Mouse (Mus musculus) neural tube, embryonic 14.5 days (tissue): ENCODE measurements around the gene Cdk14. TPM values are rescaled to one million over a fixed set of nuclear protein-coding genes. Genes with fewer than 3 reads are reported as not detected.
"Not testable (repeated sequence)": the region's sequence is repeated elsewhere in the genome, so short reads cannot be mapped to it uniquely, and the experiment has no call there.

Source experiments
- ATAC-seq: fragments of 200-750 bp; cut with Nextera tagmentation; 2 replicates; pipeline ENCODE4 v1.8.0; 2017; ENCODE audit warnings: low read depth, mild to moderate bottlenecking, moderate TSS enrichment, moderate library complexity
- H3K27ac ChIP-seq: fragments of 300-500 bp; sonication (generic); 2 replicates; pipeline ENCODE4 v1.5.1; 2014; ENCODE audit warnings: low read depth, mild to moderate bottlenecking, control low read depth, low read length, moderate library complexity, mixed read lengths
- H3K27me3 ChIP-seq: fragments of 300-500 bp; sonication (generic); 2 replicates; pipeline ENCODE4 v1.6.1; 2014; ENCODE audit warnings: low read length; ENCODE audit not compliant: control insufficient read depth, insufficient read depth
- H3K36me3 ChIP-seq: fragments of 300-500 bp; sonication (generic); 2 replicates; pipeline ENCODE4 v1.6.1; 2014; ENCODE audit warnings: low read length, mixed read lengths; ENCODE audit not compliant: control insufficient read depth, insufficient read depth
- H3K4me1 ChIP-seq: fragments of 300-500 bp; sonication (generic); 2 replicates; pipeline ENCODE4 v1.6.1; 2014; ENCODE audit warnings: low read length; ENCODE audit not compliant: control insufficient read depth, insufficient read depth
- H3K4me2 ChIP-seq: fragments of 300-500 bp; sonication (generic); 2 replicates; pipeline ENCODE4 v1.6.1; 2014; ENCODE audit warnings: mild to moderate bottlenecking, low read depth, low read length, control low read depth
- H3K4me3 ChIP-seq: fragments of 300-500 bp; sonication (generic); 2 replicates; pipeline ENCODE4 v1.5.1; 2014; ENCODE audit warnings: low read depth, low read length, control low read depth, mixed read lengths
- H3K9ac ChIP-seq: fragments of 300-500 bp; sonication (generic); replicated peaks from 2 replicates; pipeline ENCODE4 v1.6.1; 2014; ENCODE audit warnings: low read depth, mild to moderate bottlenecking, control low read depth, low read length, mixed read lengths
- H3K9me3 ChIP-seq: fragments of 300-500 bp; sonication (generic); 2 replicates; pipeline ENCODE4 v1.6.1; 2016; ENCODE audit warnings: low read length; ENCODE audit not compliant: control insufficient read depth
- WGBS: fragments of 180-500 bp; shearing (Covaris S2); extraction: QIAGEN DNeasy Blood & Tissue Kit; methylation state at CpG from one replicate; pipeline ENCODE4 v1.1.7; 2014; 5-methylcytosine and 5-hydroxymethylcytosine counted together
- polyA plus RNA-seq: library from polyadenylated mRNA; unstranded; fragments of >200 nt; fragmentation: Nextera tagmentation; extraction: Ambion mirVana; gene quantifications from 2 replicates; pipeline ENCODE4 v1.2.1, GENCODE M21; 2014

The Cdk14 gene
- polyA plus RNA-seq, 1 experiment from 2014 or later, result 53.5 TPM

DNA sequence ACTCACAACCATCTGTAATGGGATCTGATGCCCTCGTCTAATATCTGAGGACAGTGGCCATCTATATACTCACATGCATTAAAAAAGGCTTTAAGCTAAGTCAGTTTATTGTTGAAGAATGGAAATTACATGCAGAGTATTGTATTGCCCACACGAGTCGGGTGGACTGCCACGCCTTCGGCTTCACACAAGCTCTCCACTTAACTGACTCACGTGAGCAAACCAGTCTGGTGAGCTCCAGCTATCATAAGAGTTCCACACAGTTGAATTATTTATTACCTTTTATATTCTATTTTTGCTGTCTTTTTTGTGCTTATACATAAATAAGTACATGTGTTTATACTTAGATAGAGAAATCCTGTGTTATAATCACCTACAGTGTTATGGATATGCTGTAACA is 495.2 kb downstream of the Cdk14 start:
- WGBS, result 87% methylated on average over 6 of the region's 6 CpGs
- Histone ChIP-seq H3K27ac (no peak overlapping the region), H3K27me3 (no peaks in the 10 kb centered on the region), H3K4me3 (no peak overlapping the region), H3K4me2 (no peak overlapping the region), H3K4me1 (no peaks in the 10 kb centered on the region), H3K36me3 (no peaks in the 10 kb centered on the region), H3K9me3 (no peaks in the 10 kb centered on the region), H3K9ac (no peak overlapping the region)
- no peak for ATAC-seq

DNA sequence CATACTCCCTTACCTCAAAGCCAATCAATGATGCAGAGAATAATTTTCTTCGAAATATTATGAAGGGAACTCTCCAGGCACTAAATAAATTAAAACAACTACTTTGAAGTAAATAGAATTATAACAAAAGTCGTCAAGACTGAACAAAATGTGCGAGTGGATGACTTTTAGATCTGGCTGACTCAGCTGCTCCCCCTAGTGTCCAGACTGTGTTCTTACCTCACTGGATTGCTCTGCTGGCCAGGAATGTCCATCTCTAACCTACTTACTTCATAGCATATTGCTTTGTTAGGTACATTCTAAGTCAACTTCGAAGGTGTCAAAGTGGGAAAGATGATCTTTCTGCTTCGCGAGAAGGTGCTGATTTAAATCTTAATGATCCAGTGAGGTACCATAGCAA is 501.7 kb downstream of the Cdk14 start:
- Histone ChIP-seq H3K9ac (no peak overlapping the region), H3K36me3 (no peaks in the 10 kb centered on the region), H3K27me3 (no peaks in the 10 kb centered on the region), H3K4me3 (no peak overlapping the region), H3K9me3 (no peaks in the 10 kb centered on the region), H3K27ac (no peak overlapping the region), H3K4me2 (no peak overlapping the region), H3K4me1 (no peaks in the 10 kb centered on the region)
- ATAC-seq, result peak; percentile 60; the same call in 1 of the 2 replicates
- 10% methylated on average over 6 of the region's 6 CpGs for WGBS

DNA sequence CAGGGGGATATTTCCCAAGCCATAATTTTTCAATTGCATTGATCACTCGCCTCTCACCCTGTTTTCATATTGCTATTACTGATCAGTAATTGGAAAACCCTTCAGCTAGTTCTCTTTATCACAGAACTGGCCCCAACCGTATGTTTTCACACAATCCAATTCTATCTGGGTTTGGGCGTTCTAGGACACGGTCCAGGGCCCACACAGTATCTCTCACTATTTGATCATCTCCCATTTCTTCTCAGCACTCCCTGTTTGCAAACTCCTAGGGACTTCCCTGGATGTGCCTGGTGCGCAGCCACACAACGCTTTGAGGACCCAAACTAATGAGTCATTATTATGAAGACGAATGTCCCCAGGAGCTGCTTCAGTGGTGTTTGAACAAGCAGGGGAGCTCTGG is 502.4 kb downstream of the Cdk14 start:
- ATAC-seq, result no peak
- H3K27me3 ChIP-seq, result no peaks in the 10 kb centered on the region
- no peak overlapping the region for H3K4me2 ChIP-seq
- H3K4me1 ChIP-seq, result no peaks in the 10 kb centered on the region
- H3K9ac ChIP-seq, result no peak overlapping the region
- H3K9me3 ChIP-seq, result no peaks in the 10 kb centered on the region
- no peaks in the 10 kb centered on the region for H3K36me3 ChIP-seq
- 84% methylated on average over 7 of the region's 7 CpGs for WGBS
- no peak overlapping the region for H3K27ac ChIP-seq
- H3K4me3 ChIP-seq, result no peak overlapping the region

DNA sequence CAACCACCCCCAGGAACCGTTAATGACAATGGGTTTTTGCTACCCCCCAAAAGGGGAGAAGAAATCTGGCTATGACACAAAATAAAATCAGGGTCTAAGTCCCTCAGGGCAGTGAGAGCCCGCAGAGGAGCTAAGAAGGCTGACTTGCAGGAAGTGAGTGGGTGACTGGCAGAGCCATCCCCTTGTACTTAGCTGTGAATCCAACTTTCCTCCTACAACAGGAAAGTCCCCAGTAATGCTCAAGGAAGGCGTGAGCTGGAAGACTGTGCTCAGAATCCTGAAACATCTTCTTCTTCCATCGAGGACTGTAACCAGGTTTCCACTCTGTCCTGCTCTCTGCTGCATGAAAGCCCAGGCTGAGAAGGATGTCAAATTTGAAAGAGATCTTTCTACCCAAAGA is 502.8 kb downstream of the Cdk14 start:
- ATAC-seq, result no peak
- no peak overlapping the region for H3K4me3 ChIP-seq
- no peak overlapping the region for H3K4me2 ChIP-seq
- H3K27ac ChIP-seq, result no peak overlapping the region
- H3K4me1 ChIP-seq, result no peaks in the 10 kb centered on the region
- H3K36me3 ChIP-seq, result no peaks in the 10 kb centered on the region
- H3K27me3 ChIP-seq, result no peaks in the 10 kb centered on the region
- H3K9me3 ChIP-seq, result no peaks in the 10 kb centered on the region
- 73% methylated on average over 4 of the region's 4 CpGs for WGBS
- no peak overlapping the region for H3K9ac ChIP-seq

DNA sequence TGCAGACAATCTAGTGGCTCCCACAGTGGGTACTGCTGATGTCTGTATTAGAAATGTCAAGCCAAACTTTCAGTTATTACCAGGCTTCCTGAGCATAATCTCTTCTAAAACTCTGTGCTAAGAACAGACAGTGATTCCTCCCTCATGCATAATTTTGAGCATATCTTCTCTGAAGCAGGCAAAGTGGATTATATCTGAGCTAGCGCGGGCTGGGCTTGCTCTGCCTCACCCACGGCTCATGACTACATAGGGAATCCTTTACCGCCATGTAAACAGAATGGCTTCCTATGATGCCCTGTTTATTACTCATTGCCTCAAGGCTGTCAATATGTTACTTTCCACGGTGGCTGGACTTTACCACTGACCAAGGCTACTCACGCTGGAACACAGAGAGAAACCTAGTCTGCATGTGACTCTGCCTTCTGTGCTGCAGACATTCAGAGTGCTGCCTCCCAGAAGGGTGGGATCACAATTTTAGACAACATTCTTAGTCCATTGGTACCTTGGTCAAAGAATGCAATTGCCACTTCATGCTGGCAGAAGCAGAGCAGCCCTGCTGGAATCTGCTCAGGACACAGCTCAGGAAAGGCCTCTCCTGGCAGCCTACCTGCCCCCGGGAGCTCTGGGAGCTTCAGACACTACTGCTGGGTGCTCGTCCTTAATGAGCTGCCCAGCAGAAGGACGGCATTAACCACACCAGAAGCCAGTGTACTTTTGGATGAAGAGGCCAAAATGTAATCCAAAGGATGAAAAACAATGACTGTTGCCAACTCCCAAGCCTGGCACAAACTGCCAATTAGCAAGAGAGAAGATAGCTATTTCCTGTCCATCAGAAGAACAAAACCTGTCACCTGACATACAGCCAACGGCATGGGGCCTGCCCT is 503.5 kb downstream of the Cdk14 start:
- Histone ChIP-seq H3K9ac (no peak overlapping the region), H3K27me3 (no peaks in the 10 kb centered on the region), H3K4me2 (no peak overlapping the region), H3K4me3 (no peak overlapping the region), H3K27ac (no peak overlapping the region), H3K36me3 (no peaks in the 10 kb centered on the region), H3K9me3 (no peaks in the 10 kb centered on the region), H3K4me1 (no peaks in the 10 kb centered on the region)
- 86% methylated on average over 10 of the region's 10 CpGs for WGBS
- ATAC-seq, result no peak

DNA sequence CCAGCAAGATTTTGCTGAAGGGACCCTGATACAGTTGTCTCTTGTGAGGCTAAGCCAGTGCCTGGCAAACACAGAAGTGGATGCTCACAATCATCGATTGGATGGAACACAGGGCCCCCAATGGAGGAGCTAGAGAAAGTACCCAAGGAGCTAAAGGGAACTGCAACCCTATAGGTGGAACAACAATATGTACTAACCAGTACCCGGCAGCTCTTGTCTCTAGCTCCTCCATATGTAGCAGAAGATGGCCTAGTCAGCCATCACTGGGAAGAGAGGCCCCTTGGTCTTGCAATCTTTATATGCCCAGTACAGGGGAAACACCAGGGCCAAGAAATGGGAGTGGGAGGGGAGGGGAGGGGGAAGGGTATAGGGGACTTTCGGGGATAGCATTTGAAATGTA is 515.2 kb downstream of the Cdk14 start:
- 71% methylated on average over 3 of the region's 3 CpGs for WGBS
- ATAC-seq, H3K4me3 ChIP-seq, H3K9me3 ChIP-seq, H3K27me3 ChIP-seq, H3K4me2 ChIP-seq, H3K4me1 ChIP-seq, H3K27ac ChIP-seq, H3K9ac ChIP-seq, H3K36me3 ChIP-seq: not testable (repeated sequence)

DNA sequence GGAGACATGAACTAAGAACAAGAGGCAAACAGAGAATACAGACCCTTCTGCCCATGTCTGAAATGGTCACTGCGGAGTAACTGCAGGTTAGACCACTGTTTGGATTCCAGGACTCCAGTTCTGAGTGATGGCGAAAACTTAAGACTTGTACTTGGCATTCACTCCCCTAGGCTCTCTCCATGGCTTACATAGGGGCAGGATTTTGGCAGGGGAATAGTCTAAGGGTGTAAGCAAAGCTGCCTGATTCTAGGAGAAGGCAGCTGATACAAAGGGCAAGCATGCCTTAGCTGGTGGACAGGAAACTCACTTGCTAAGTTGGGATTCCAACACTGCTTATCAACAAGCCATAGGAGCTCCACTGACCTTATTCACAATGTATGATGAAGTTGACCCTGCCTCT is 521.9 kb downstream of the Cdk14 start:
- Histone ChIP-seq H3K4me3 (no peak overlapping the region), H3K4me2 (no peak overlapping the region), H3K9me3 (no peaks in the 10 kb centered on the region), H3K27ac (no peak overlapping the region), H3K27me3 (no peaks in the 10 kb centered on the region), H3K36me3 (no peaks in the 10 kb centered on the region), H3K4me1 (no peaks in the 10 kb centered on the region), H3K9ac (no peak overlapping the region)
- ATAC-seq, result no peak
- 94% methylated on average over 2 of the region's 2 CpGs for WGBS

DNA sequence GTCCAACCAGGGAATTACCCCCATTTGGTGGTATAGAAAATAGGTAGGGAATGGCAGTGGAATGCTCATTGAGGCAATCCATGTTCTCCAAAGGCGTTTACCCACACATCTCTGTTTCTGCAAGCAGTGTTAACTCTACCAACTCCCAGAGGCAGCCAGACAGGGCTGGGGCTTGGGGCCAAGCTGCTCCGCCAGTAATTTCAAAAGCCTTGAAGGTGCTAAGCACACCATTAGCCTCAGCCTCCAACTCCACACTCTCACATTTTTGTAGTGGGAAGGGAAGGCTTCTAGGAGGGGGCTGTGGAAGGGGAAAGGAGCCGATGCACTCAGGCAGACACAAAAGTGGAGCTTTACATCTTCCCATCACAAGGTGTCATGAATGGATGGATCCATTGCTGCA is 525.1 kb downstream of the Cdk14 start:
- Histone ChIP-seq H3K4me3 (no peak overlapping the region), H3K9me3 (no peaks in the 10 kb centered on the region)

DNA sequence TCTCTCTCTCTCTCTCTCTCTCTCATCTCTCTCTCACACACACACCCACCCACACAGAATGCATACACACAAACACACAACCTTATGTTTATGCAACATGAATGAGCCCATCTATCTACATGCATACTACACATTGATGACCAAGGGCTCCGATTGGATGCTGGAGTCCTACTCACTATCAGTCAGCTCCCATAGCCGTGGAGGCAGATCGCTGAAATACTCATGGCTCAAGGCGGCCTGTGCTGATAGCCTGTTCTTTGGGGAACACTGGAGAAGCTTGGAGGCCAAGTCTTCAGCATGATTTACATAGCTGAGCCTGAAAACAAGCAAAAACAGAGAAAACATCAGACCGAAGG is 526.3 kb downstream of the Cdk14 start:
- Histone ChIP-seq H3K4me2 (no peak overlapping the region), H3K27me3 (no peaks in the 10 kb centered on the region), H3K9ac (no peak overlapping the region), H3K4me1 (peaks cover 5% of the 10 kb centered on the region; the same call in 1 of the 2 replicates), H3K36me3 (no peaks in the 10 kb centered on the region), H3K27ac (no peak overlapping the region), H3K4me3 (no peak overlapping the region), H3K9me3 (no peaks in the 10 kb centered on the region)
- WGBS, result 64% methylated on average over 5 of the region's 5 CpGs
- ATAC-seq, result no peak

More for the DNA sequence above, 525.1 kb downstream of the Cdk14 start:
- Histone ChIP-seq H3K4me1 (peaks cover 5% of the 10 kb centered on the region; the same call in 1 of the 2 replicates), H3K27me3 (no peaks in the 10 kb centered on the region), H3K36me3 (no peaks in the 10 kb centered on the region), H3K27ac (no peak overlapping the region), H3K9ac (no peak overlapping the region), H3K4me2 (no peak overlapping the region)
- no peak for ATAC-seq
- WGBS, result 45% methylated on average over 3 of the region's 3 CpGs
